Mouse (Mus musculus): ENCODE results near the gene Pqlc3. TPM values are rescaled to one million over a fixed set of nuclear protein-coding genes. Genes with fewer than 3 reads are reported as not detected.

Pqlc3 gene
- 19.8 TPM for polyA plus RNA-seq (2012; fragmentation: generic; extraction: Trizol)
- long read RNA-seq, experiment 1, transcript Pqlc3-208 (6 exons, 1,706 nt) = minor isoform, 8 of 42 reads
- long read RNA-seq, experiment 1, transcript Pqlc3-201 (7 exons, 1,928 nt) = major isoform, 32 of 42 reads
- long read RNA-seq, experiment 1, partial matches to known transcripts = 0 of 42 reads
- long read RNA-seq, experiment 1, other reads (novel, unspliced or antisense) = 1 of 42 reads
- long read RNA-seq, experiment 2, transcript Pqlc3-208 (6 exons, 1,706 nt) = minor isoform, 6 of 93 reads
- long read RNA-seq, experiment 2, transcript Pqlc3-201 (7 exons, 1,928 nt) = major isoform, 72 of 93 reads
- long read RNA-seq, experiment 2, partial matches to known transcripts = 3 of 93 reads
- long read RNA-seq, experiment 2, other reads (novel, unspliced or antisense) = 12 of 93 reads

DNA sequence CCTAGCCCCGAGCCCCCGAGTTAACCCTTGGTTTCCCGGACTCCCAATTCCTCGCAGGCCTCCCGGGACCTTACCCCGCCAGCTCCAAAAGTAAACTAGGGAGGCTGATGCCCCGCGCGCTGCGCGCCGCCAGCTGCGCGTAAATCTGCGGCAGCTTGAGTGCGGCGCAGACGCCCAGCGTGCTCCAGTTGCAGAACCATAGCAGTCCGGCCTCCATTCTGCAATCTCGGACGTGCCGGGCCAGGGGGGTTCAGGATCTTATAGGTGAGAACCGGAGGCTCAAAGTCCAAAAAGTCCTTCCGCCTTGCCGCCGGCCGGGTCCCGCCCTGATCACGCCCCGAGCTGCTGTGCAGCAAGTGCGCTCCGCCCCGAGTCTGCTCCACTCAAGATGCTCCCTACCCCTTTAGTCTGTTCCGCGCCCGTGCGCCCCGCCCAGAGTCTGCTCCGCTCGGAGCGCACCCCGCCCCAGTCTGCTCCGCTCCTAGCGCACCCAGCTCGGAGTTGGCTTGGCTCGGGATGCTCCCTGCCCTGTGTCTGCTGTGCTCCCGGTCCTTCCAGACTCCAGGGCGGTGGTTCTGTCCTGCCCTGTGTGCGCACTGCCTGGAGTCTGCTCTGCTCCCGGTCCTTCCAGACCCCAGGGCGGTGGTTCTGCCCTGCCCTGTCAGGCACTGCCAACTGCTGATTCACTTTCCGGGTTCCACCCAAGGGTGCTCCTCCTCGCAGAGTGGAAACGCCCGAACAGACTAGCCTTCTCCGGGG is at the start of gene Pqlc3:
Gene Pqlc3 (minus strand): TSS at position 670 of the 759 bp plus-strand sequence.
- Histone ChIP-seq H3K27me3 (ENCODE audit: control insufficient read depth, insufficient read depth, insufficient read length) (no peaks in the 10 kb centered on the region), H3K79me2 (ENCODE audit: control insufficient read depth, insufficient read depth) (peaks cover 20% of the 10 kb centered on the region), H3K36me3 (ENCODE audit: control insufficient read depth, insufficient read depth) (peaks cover 28% of the 10 kb centered on the region), H3K79me3 (ENCODE audit: low read depth) (no peaks in the 10 kb centered on the region), H3K4me3 (ENCODE audit: insufficient read depth, poor library complexity, severe bottlenecking) (peak within 1 kb of the TSS; percentile 83), H3ac (ENCODE audit: control insufficient read depth, insufficient read length, low read depth) (peak within 1 kb of the TSS; percentile 94)
- TF ChIP-seq MYOG (IDR thresholded peaks at IDR 0.05; ENCODE audit: control insufficient read depth, extremely low read depth, insufficient read length) = no peak
- TF ChIP-seq CTCF (IDR thresholded peaks at IDR 0.05; ENCODE audit: control insufficient read depth, insufficient read depth, insufficient read length) = no peak
- no peak for TF ChIP-seq CEBPB (IDR thresholded peaks at IDR 0.05; ENCODE audit: low read depth)
- TF ChIP-seq MAX (IDR thresholded peaks at IDR 0.05) = no peak
- TF ChIP-seq USF1 (IDR thresholded peaks at IDR 0.05; ENCODE audit: low read depth) = no peak
- no peak for TF ChIP-seq MYOD1 (IDR thresholded peaks at IDR 0.05; ENCODE audit: control insufficient read depth, insufficient read length, low read depth)
- no peak for TF ChIP-seq FOSL1 (IDR thresholded peaks at IDR 0.05; ENCODE audit: insufficient read depth, low read length, poor library complexity, severe bottlenecking)

DNA sequence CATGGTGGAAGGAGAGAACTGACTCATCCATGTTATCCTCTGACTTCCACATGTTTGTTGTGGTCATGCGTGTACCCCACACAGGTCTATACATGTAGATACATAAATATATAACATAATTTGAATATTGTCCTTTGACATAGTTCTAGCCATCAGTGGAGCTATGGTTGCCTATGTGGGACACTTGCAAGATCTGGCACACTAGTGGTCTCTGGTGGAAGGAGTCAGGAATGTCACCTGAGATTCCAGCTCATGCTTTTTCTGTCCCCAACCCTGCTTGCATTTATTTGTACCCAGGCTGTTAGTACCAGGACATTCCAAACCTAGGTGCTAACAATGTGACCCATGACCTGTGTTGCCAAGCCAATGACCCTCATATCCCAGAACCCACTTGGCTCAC is 49.6 kb upstream of the Pqlc3 start:
- Histone ChIP-seq H3K79me2 (ENCODE audit: control insufficient read depth, insufficient read depth) (no peaks in the 10 kb centered on the region), H3K36me3 (ENCODE audit: control insufficient read depth, insufficient read depth) (no peaks in the 10 kb centered on the region), H3K4me3 (ENCODE audit: insufficient read depth, poor library complexity, severe bottlenecking) (no peak overlapping the region), H3K79me3 (ENCODE audit: low read depth) (no peaks in the 10 kb centered on the region), H3ac (ENCODE audit: control insufficient read depth, insufficient read length, low read depth) (no peak overlapping the region), H3K27me3 (ENCODE audit: control insufficient read depth, insufficient read depth, insufficient read length) (no peaks in the 10 kb centered on the region)
- TF ChIP-seq USF1 (IDR thresholded peaks at IDR 0.05; ENCODE audit: low read depth) = no peak
- TF ChIP-seq MYOD1 (IDR thresholded peaks at IDR 0.05; ENCODE audit: control insufficient read depth, insufficient read length, low read depth) = no peak
- no peak for TF ChIP-seq CEBPB (IDR thresholded peaks at IDR 0.05; ENCODE audit: low read depth)
- TF ChIP-seq FOSL1 (IDR thresholded peaks at IDR 0.05; ENCODE audit: insufficient read depth, low read length, poor library complexity, severe bottlenecking) = no peak
- no peak for TF ChIP-seq MAX (IDR thresholded peaks at IDR 0.05)
- TF ChIP-seq CTCF (IDR thresholded peaks at IDR 0.05; ENCODE audit: control insufficient read depth, insufficient read depth, insufficient read length) = no peak
- TF ChIP-seq MYOG (IDR thresholded peaks at IDR 0.05; ENCODE audit: control insufficient read depth, extremely low read depth, insufficient read length) = no peak

DNA sequence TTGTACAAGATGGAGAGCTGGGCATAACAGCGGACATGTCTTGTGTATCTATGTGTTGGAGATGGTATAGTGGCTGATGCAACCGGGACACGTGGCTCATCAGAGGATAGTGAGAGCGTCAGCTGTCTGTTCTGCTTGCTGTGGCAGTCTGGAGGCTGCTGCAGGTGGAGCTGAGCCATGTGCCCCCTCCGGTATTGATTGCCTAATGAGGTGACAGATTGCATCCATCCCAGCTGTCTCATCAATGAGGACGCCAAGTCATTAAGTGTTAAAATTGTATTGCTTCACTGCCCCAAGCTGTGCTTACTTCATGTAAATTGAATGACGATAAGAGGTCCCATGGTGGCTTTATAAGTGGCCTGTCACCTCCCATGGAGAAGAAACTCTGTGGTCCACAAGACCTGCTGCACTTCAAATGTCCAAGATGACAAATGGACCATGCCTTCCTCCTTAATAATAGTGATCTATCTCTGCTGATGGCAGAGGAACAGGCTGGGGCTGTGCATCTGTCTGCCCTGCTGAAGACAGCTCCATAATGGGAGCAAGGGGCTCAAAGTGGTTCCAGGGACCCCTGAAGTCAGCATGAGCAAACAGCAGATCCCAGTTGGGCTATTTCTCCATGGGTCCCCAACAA is 48.9 kb upstream of the Pqlc3 start:
- no peaks in the 10 kb centered on the region for H3K27me3 ChIP-seq (ENCODE audit: control insufficient read depth, insufficient read depth, insufficient read length)
- H3ac ChIP-seq (ENCODE audit: control insufficient read depth, insufficient read length, low read depth) = no peak overlapping the region
- H3K79me3 ChIP-seq (ENCODE audit: low read depth) = no peaks in the 10 kb centered on the region
- H3K4me3 ChIP-seq (ENCODE audit: insufficient read depth, poor library complexity, severe bottlenecking) = no peak overlapping the region
- no peaks in the 10 kb centered on the region for H3K79me2 ChIP-seq (ENCODE audit: control insufficient read depth, insufficient read depth)
- H3K36me3 ChIP-seq (ENCODE audit: control insufficient read depth, insufficient read depth) = no peaks in the 10 kb centered on the region
- TF ChIP-seq MYOG (IDR thresholded peaks at IDR 0.05; ENCODE audit: control insufficient read depth, extremely low read depth, insufficient read length) = no peak
- TF ChIP-seq FOSL1 (IDR thresholded peaks at IDR 0.05; ENCODE audit: insufficient read depth, low read length, poor library complexity, severe bottlenecking) = no peak
- TF ChIP-seq MYOD1 (IDR thresholded peaks at IDR 0.05; ENCODE audit: control insufficient read depth, insufficient read length, low read depth) = no peak
- TF ChIP-seq CTCF (IDR thresholded peaks at IDR 0.05; ENCODE audit: control insufficient read depth, insufficient read depth, insufficient read length) = no peak
- no peak for TF ChIP-seq MAX (IDR thresholded peaks at IDR 0.05)
- TF ChIP-seq USF1 (IDR thresholded peaks at IDR 0.05; ENCODE audit: low read depth) = no peak
- TF ChIP-seq CEBPB (IDR thresholded peaks at IDR 0.05; ENCODE audit: low read depth) = no peak

DNA sequence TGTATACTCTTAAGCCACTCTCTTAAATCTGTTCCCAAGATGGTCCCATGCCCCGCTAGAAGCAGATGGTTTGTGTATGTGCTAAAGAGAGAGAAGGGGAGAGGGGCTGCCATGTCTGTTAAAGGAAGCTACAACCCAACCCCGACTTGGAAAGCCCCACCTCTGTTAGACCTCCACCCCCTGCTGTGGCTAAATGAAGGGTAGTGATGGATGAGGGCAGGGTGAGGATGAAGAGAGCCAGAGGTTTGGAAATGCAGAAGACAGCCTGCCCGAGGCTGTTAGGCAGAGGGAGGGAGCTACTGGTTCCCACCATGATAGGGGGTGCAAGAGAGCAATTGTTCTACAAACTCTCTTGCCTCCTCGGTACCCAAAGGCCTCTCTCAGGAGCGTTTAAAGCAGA is 43.1 kb upstream of the Pqlc3 start:
- H3K36me3 ChIP-seq (ENCODE audit: control insufficient read depth, insufficient read depth) = no peaks in the 10 kb centered on the region
- H3K4me3 ChIP-seq (ENCODE audit: insufficient read depth, poor library complexity, severe bottlenecking) = no peak overlapping the region
- no peaks in the 10 kb centered on the region for H3K79me3 ChIP-seq (ENCODE audit: low read depth)
- no peak overlapping the region for H3ac ChIP-seq (ENCODE audit: control insufficient read depth, insufficient read length, low read depth)
- TF ChIP-seq USF1 (IDR thresholded peaks at IDR 0.05; ENCODE audit: low read depth) = no peak
- no peaks in the 10 kb centered on the region for H3K27me3 ChIP-seq (ENCODE audit: control insufficient read depth, insufficient read depth, insufficient read length)
- H3K79me2 ChIP-seq (ENCODE audit: control insufficient read depth, insufficient read depth) = no peaks in the 10 kb centered on the region

DNA sequence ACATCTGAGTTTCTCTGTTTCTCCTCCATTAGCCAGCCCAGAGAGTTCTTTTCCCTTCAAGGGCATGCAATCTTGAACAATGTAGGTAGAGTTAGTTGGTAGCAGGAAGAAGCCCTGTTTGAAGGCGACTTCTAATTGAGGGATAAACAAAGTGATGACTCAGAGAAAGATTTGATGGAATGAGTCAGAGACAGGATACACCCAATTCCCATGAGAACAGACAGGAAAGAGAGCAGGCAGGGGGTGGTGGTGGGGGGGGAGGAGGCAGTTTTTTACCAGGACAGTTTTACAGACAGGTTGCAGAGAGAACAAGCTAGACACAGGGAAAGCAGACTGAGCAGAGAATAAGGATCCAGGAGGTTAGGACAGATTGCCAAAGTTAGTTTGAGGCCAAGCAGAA is 40.4 kb upstream of the Pqlc3 start:
- no peaks in the 10 kb centered on the region for H3K79me2 ChIP-seq (ENCODE audit: control insufficient read depth, insufficient read depth)
- no peaks in the 10 kb centered on the region for H3K36me3 ChIP-seq (ENCODE audit: control insufficient read depth, insufficient read depth)
- no peak overlapping the region for H3ac ChIP-seq (ENCODE audit: control insufficient read depth, insufficient read length, low read depth)
- no peaks in the 10 kb centered on the region for H3K79me3 ChIP-seq (ENCODE audit: low read depth)
- H3K27me3 ChIP-seq (ENCODE audit: control insufficient read depth, insufficient read depth, insufficient read length) = no peaks in the 10 kb centered on the region
- H3K4me3 ChIP-seq (ENCODE audit: insufficient read depth, poor library complexity, severe bottlenecking) = no peak overlapping the region
- TF ChIP-seq MYOD1 (IDR thresholded peaks at IDR 0.05; ENCODE audit: control insufficient read depth, insufficient read length, low read depth) (no peak), CEBPB (IDR thresholded peaks at IDR 0.05; ENCODE audit: low read depth) (no peak), CTCF (IDR thresholded peaks at IDR 0.05; ENCODE audit: control insufficient read depth, insufficient read depth, insufficient read length) (no peak), MAX (IDR thresholded peaks at IDR 0.05) (peak; percentile 40), FOSL1 (IDR thresholded peaks at IDR 0.05; ENCODE audit: insufficient read depth, low read length, poor library complexity, severe bottlenecking) (peak; percentile 88)
